Mouse (Mus musculus): ENCODE measurements around the gene Ccdc61.

The Ccdc61 gene

GRCm38 (mm10) chr7:18910241-18910831 lies at the start of gene Ccdc61:
Gene Ccdc61, minus strand, starts transcription at chr7:18910415.
- peak; percentile 96 for DNase-seq (ENCODE audit: low spot score)

- peak; percentile 41 for DNase-seq (ENCODE audit: low spot score)
Measured at GRCm38 (mm10) chr7:18959446-18959845, 49.2 kb upstream of the Ccdc61 start.

DNA sequence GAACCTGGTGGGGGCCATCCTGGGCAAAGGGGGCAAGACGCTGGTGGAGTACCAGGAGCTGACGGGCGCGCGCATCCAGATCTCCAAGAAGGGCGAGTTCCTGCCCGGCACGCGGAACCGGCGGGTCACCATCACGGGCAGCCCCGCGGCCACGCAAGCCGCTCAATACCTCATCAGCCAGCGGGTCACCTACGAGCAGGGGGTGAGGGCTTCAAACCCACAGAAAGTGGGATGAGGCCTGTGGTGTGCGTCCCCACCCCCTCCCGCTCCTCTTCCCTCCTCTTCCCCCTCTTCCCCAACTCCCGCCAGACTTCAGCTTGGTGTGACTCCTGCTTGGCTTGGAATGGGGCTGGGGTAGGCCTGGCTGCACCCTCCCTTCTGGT lies 48.2 kb upstream of the Ccdc61 start:
- DNase-seq (ENCODE audit: low spot score) = no peak

- peak; percentile 63 for DNase-seq (ENCODE audit: low spot score)
Measured at GRCm38 (mm10) chr7:18957569-18958383, 47.6 kb upstream of the Ccdc61 start.

- DNase-seq (ENCODE audit: low spot score) = peak; percentile 79
Measured at GRCm38 (mm10) chr7:18951397-18951796, 41.2 kb upstream of the Ccdc61 start.

GRCm38 (mm10) chr7:18950523-18951315 lies 40.5 kb upstream of the Ccdc61 start:
- peak; percentile 75 for DNase-seq (ENCODE audit: low spot score)

- peak; percentile 92 for DNase-seq (ENCODE audit: low spot score)
Measured at GRCm38 (mm10) chr7:18949781-18950522, 39.7 kb upstream of the Ccdc61 start.

DNA sequence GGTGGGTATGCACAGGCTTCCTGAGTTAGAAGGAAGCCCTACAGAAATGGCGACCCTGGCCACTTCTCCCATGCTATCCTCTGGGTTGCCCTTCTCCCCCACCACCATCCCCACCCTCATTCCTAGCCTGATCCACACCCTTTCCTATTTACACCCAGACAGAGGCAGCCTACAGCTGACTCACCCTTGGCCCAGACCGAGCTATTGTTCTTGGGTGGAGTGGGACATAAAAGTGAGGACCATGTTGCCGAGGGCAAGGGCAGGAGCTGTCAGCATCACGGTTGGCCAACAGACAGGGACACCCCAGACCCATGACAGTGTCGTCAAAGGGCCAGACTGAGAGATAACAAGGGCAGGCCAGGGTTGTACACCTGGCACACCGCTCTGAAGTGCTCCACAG lies 37.9 kb upstream of the Ccdc61 start:
- no peak for DNase-seq (ENCODE audit: low spot score)

- no peak for DNase-seq (ENCODE audit: low spot score)
Measured at GRCm38 (mm10) chr7:18942815-18943214, 32.6 kb upstream of the Ccdc61 start.

GRCm38 (mm10) chr7:18942376-18942775 lies 32.2 kb upstream of the Ccdc61 start:
- no peak for DNase-seq (ENCODE audit: low spot score)

GRCm38 (mm10) chr7:18927759-18928158 lies 17.5 kb upstream of the Ccdc61 start:
- DNase-seq (ENCODE audit: low spot score) = no peak

- DNase-seq (ENCODE audit: low spot score) = no peak
Measured at GRCm38 (mm10) chr7:18926911-18927310, 16.7 kb upstream of the Ccdc61 start.

- DNase-seq (ENCODE audit: low spot score) = peak; percentile 41
Measured at GRCm38 (mm10) chr7:18926041-18926790, 16.0 kb upstream of the Ccdc61 start.

- peak; percentile 98 for DNase-seq (ENCODE audit: low spot score)
Measured at GRCm38 (mm10) chr7:18925162-18925938, 15.1 kb upstream of the Ccdc61 start, which contains the start of gene Nova2. Gene Nova2, plus strand, starts transcription at chr7:18925888.

DNA sequence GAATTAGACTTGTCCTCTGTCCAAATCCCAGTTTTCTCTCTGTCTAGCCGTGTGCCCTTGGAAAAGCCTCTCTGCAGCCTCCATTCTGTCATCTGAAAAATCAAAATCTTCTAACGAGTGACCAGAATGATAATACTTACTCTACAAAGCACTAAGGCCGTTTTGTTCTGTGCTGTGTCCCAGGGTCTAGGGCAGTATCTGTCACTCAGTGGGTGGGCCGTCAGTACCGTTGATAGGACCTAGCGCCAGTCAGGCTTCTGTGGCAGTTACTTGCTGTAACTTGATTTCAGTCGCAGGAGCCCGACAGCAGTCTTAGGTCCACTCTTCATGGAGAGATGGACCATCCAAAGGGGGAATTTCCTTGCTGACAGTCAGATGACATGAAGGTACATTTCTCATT lies 14.1 kb upstream of the Ccdc61 start:
- DNase-seq (ENCODE audit: low spot score) = peak; percentile 35

DNA sequence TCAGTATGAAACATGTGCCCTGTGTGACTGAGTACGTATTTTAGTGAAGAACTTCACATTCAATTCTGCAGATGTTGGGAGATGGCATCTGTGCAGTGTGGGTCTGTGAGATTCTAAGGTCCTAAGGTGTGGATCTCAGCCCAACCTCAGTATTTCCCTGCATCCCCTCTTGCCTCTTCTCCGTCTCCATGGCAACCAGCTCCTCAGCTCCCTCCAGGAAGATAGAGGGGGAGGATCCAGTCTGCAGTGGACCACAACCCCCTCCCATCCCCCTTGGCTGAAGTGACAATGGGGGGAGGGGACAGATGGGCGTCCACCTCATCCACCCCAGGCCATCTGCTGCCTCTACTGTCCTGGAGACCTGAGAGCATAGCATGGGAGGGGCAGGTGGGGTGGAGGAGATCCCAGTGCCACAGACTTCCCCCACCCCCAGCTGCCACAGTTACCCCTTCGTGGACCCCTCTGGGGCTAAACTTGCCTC lies 13.5 kb upstream of the Ccdc61 start:
- DNase-seq (ENCODE audit: low spot score) = peak; percentile 69

DNA sequence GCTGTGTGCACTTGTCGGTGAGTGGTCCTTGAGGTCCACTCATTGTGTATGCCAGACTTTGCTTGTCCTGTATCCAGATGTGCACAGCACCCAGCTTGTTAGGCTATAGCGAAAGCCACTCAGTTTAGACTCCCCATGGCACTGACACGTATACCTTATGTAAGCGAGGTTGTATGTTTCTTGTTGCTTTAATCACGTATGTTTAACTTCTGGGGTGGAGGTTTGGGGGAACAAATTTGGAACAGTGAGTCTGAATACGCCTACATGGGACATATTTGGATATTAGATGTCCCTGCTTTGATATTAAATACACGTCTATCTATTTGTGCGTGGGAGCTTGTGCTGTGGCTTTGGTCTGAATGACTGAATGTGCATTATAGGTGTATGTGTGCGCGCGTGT lies 13.1 kb upstream of the Ccdc61 start:
- no peak for DNase-seq (ENCODE audit: low spot score)

GRCm38 (mm10) chr7:18922807-18923206 lies 12.6 kb upstream of the Ccdc61 start:
- peak; percentile 39 for DNase-seq (ENCODE audit: low spot score)

DNA sequence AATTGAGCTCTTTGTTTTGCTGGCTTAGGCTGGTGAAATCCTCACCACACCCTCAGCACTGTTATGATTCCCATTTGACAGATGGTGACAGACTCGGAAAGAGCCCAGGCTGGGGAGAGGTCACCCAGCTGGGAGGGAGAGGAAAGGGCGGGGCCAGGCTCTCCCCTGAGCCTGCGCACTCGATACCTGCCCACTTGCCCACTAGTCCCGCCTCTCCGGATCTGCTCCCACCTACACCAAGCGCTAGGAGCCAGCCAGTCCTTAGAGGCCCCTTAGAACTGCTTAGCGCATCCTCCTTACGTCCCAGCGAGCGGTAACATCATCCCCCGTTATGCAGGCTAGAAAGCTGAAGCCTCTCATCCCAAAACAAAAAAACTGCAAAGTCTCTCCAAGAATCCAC lies 10.9 kb upstream of the Ccdc61 start:
- DNase-seq (ENCODE audit: low spot score) = peak; percentile 73

- DNase-seq (ENCODE audit: low spot score) = no peak
Measured at GRCm38 (mm10) chr7:18917931-18918330, 7.7 kb upstream of the Ccdc61 start.

Measured in embryo, embryonic 10 days (tissue).